Mouse (Mus musculus): ENCODE measurements at regions not wholly inside any gene's neighbourhood (a gene's known extent, or its start where the extent isn't known, plus 50 kb on each side); places are given as distances from the start of the nearest gene placed in this dataset.

DNA sequence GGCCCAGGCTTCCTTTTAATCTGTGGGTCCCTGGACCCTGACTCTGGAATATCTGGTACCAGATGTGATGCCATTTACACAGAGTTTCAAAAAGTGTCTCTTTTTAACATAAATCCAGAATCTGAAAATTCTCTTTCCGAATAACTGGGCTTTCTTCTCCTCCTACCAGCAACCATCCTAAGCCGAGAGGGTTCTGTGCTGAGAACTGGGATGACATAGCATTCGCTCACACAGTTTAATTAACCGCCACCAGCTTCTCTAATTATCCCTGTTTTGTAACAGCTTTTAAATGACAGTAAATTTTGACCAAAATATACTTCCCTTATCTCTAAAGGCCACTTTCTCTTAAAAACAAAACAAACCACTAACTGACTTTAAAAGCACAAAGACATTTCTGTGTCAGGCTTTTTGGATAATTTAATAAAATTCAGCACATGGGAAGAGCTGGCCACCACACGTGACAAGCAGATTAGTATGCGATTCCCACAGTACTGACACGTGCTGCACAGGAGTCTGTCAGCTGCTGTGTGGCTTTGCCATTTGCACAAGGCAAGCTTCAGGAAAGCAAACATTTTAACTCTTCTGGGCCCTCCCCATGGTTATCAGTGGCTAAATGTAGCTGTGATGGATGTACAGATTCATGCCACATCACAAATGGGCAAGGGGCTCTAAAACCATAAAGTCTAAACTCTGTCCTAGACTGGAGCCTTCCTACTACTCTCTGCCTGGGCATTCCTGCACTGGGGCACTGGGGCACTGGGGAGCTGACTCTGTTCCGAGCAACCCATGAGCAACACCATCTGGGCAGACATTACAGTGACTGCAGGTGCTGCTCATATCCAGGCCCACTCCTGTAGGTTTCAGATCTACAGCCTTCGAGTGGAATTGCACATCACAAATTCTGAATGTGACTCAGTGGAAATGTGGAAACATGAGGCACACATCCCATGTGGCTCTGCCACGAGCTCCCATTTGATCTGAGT, 263.1 kb upstream of the Zfp637 start:
- Histone ChIP-seq H3K4me1 (replicated peaks) (no peaks in the 10 kb centered on the region), H3K36me3 (no peaks in the 10 kb centered on the region), H3K4me3 (replicated peaks) (no peak overlapping the region), H3K27ac (no peak overlapping the region), H3K4me2 (no peak overlapping the region), H3K9me3 (replicated peaks) (no peaks in the 10 kb centered on the region), H3K27me3 (no peaks in the 10 kb centered on the region), H3K9ac (no peak overlapping the region)
- ATAC-seq (ENCODE audit: low read depth): no peak
- DNase-seq: no peak
- whole genome bisulfite sequencing (ENCODE audit: insufficient replicate concordance): 65% methylated on average over 10 of the region's 10 CpGs

GRCm38 (mm10) chr6:117580951-117581350, 260.0 kb upstream of the Zfp637 start:
- ATAC-seq (ENCODE audit: low read depth) (no peak), DNase-seq (no peak)
- H3K36me3 ChIP-seq: no peaks in the 10 kb centered on the region
- no peaks in the 10 kb centered on the region for H3K4me1 ChIP-seq (replicated peaks)
- WGBS (ENCODE audit: insufficient replicate concordance): 36% methylated on average over 2 of the region's 2 CpGs
- H3K9ac ChIP-seq: no peak overlapping the region
- H3K27ac ChIP-seq: no peak overlapping the region
- 0 out of 2 replicates have a peak, but pooled peaks cover 3% of the 10 kb centered on the region for H3K9me3 ChIP-seq (replicated peaks)
- H3K27me3 ChIP-seq: no peaks in the 10 kb centered on the region
- no peak overlapping the region for H3K4me2 ChIP-seq
- H3K4me3 ChIP-seq (replicated peaks): no peak overlapping the region

DNA sequence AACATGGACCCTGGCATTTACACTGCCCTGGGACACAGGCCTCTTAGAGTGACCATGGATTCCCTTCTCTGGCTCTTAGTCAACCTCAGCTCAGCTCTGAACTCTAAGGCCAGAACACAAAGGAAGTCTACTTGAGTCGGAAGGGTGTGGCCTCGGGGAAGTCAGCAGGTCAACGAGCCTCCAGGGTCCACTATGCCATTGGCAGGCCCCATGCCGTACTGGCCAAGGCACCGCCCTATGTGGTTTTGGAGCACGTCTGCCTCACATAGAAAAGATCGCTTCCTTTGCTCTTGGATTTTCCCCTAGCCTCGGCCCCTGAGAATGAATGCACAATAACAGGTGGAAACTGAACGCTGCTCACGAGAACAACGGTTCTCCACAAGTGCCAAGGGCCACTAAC, 257.9 kb upstream of the Zfp637 start:
- H3K36me3 ChIP-seq: no peaks in the 10 kb centered on the region
- no peak overlapping the region for H3K4me3 ChIP-seq (replicated peaks)
- DNase-seq (no peak), ATAC-seq (ENCODE audit: low read depth) (no peak)
- no peak overlapping the region for H3K9ac ChIP-seq
- no peaks in the 10 kb centered on the region for H3K4me1 ChIP-seq (replicated peaks)
- no peak overlapping the region for H3K4me2 ChIP-seq
- 72% methylated on average over 11 of the region's 11 CpGs for WGBS (ENCODE audit: insufficient replicate concordance)
- no peaks in the 10 kb centered on the region for H3K27me3 ChIP-seq
- H3K9me3 ChIP-seq (replicated peaks): 0 out of 2 replicates have a peak, but pooled peaks cover 3% of the 10 kb centered on the region
- H3K27ac ChIP-seq: no peak overlapping the region

GRCm38 (mm10) chr6:117584563-117584962, 256.4 kb upstream of the Zfp637 start:
- Histone ChIP-seq H3K4me1 (replicated peaks) (no peaks in the 10 kb centered on the region), H3K27ac (no peak overlapping the region), H3K4me3 (replicated peaks) (no peak overlapping the region), H3K4me2 (no peak overlapping the region), H3K27me3 (no peaks in the 10 kb centered on the region), H3K36me3 (no peaks in the 10 kb centered on the region), H3K9ac (no peak overlapping the region), H3K9me3 (replicated peaks) (0 out of 2 replicates have a peak, but pooled peaks cover 3% of the 10 kb centered on the region)
- DNase-seq (no peak), ATAC-seq (ENCODE audit: low read depth) (no peak)
- 73% methylated on average over 5 of the region's 5 CpGs for WGBS (ENCODE audit: insufficient replicate concordance)

- H3K36me3 ChIP-seq: no peaks in the 10 kb centered on the region
- DNase-seq (no peak), ATAC-seq (ENCODE audit: low read depth) (no peak)
- no peaks in the 10 kb centered on the region for H3K4me1 ChIP-seq (replicated peaks)
- H3K9ac ChIP-seq: no peak overlapping the region
- H3K4me2 ChIP-seq: no peak overlapping the region
- H3K9me3 ChIP-seq (replicated peaks): no peaks in the 10 kb centered on the region
- H3K27me3 ChIP-seq: no peaks in the 10 kb centered on the region
- H3K27ac ChIP-seq: no peak overlapping the region
- H3K4me3 ChIP-seq (replicated peaks): no peak overlapping the region
- WGBS (ENCODE audit: insufficient replicate concordance): 61% methylated on average over 8 of the region's 8 CpGs
These were observed 244.7 kb upstream of the Zfp637 start for GRCm38 (mm10) chr6:117596166-117596840.

GRCm38 (mm10) chr6:117604834-117605233, 236.1 kb upstream of the Zfp637 start:
- Histone ChIP-seq H3K9me3 (replicated peaks) (0 out of 2 replicates have a peak, but pooled peaks cover 6% of the 10 kb centered on the region), H3K27me3 (no peaks in the 10 kb centered on the region), H3K4me3 (replicated peaks) (no peak overlapping the region), H3K9ac (no peak overlapping the region), H3K36me3 (no peaks in the 10 kb centered on the region), H3K27ac (no peak overlapping the region), H3K4me1 (replicated peaks) (no peaks in the 10 kb centered on the region), H3K4me2 (no peak overlapping the region)
- WGBS (ENCODE audit: insufficient replicate concordance): 52% methylated on average over 2 of the region's 2 CpGs
- ATAC-seq (ENCODE audit: low read depth): no peak
- no peak for DNase-seq

DNA sequence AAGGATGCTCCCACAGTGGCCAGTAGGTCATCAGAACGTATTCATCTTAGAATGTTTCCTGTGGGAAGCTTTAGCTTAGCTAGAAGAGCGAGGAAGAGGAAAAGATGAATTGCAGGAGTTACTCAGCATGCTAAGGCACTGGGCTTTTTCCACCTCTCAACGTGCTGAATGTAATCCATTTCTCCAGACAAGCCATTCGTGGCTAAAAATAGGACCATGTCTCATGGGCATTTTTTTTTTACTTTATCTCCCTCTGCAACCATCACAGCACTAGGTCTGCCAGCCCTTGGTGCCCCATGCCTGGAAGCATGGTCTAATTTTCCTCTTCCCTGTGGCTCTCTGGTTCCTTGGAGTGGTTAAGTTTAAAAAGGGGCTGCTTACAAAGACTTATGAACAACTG, 235.3 kb upstream of the Zfp637 start:
- Histone ChIP-seq H3K36me3 (no peaks in the 10 kb centered on the region), H3K4me1 (replicated peaks) (0 out of 2 replicates have a peak, but pooled peaks cover 2% of the 10 kb centered on the region), H3K27me3 (no peaks in the 10 kb centered on the region), H3K4me2 (no peak overlapping the region), H3K9ac (no peak overlapping the region), H3K9me3 (replicated peaks) (0 out of 2 replicates have a peak, but pooled peaks cover 6% of the 10 kb centered on the region), H3K4me3 (replicated peaks) (no peak overlapping the region), H3K27ac (no peak overlapping the region)
- ATAC-seq (ENCODE audit: low read depth) (no peak), DNase-seq (no peak)
- 44% methylated on average over 4 of the region's 4 CpGs for WGBS (ENCODE audit: insufficient replicate concordance)

GRCm38 (mm10) chr6:117606211-117606610, 234.8 kb upstream of the Zfp637 start:
- Histone ChIP-seq H3K4me3 (replicated peaks) (no peak overlapping the region), H3K27me3 (no peaks in the 10 kb centered on the region), H3K9ac (no peak overlapping the region), H3K27ac (no peak overlapping the region), H3K9me3 (replicated peaks) (0 out of 2 replicates have a peak, but pooled peaks cover 6% of the 10 kb centered on the region), H3K36me3 (no peaks in the 10 kb centered on the region), H3K4me2 (no peak overlapping the region), H3K4me1 (replicated peaks) (peaks cover 4% of the 10 kb centered on the region; the same call in 1 of the 2 replicates)
- WGBS (ENCODE audit: insufficient replicate concordance): 61% methylated on average over 6 of the region's 6 CpGs
- no peak for DNase-seq
- no peak for ATAC-seq (ENCODE audit: low read depth)

DNA sequence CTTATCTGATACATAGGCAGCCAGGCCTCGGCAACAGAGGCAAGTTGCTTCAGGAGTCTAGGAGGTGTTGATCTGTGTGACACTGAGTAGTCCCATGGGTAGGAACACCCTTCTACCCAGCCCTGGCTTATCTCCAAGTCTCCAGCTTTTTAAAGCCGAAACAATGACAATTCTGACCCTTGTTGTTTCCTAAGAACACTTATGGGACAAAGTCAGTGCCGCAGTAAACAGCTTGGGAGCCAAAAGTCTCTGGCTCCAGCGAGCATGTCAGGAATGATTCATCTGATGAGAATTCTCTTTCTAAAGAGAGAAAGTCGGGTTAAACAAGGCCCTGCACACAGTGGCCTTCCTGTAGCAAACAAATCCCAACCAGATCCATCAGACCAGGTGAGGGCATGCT, 234.0 kb upstream of the Zfp637 start:
- Histone ChIP-seq H3K4me1 (replicated peaks) (peaks cover 7% of the 10 kb centered on the region; the same call in 1 of the 2 replicates), H3K9ac (no peak overlapping the region), H3K27ac (no peak overlapping the region), H3K36me3 (no peaks in the 10 kb centered on the region), H3K4me2 (no peak overlapping the region), H3K4me3 (replicated peaks) (no peak overlapping the region), H3K27me3 (no peaks in the 10 kb centered on the region), H3K9me3 (replicated peaks) (0 out of 2 replicates have a peak, but pooled peaks cover 6% of the 10 kb centered on the region)
- DNase-seq: no peak
- ATAC-seq (ENCODE audit: low read depth): no peak
- 45% methylated on average over 5 of the region's 5 CpGs for WGBS (ENCODE audit: insufficient replicate concordance)

GRCm38 (mm10) chr6:117609476-117610404, 231.2 kb upstream of the Zfp637 start:
- Histone ChIP-seq H3K4me1 (replicated peaks) (peaks cover 7% of the 10 kb centered on the region; the same call in 1 of the 2 replicates), H3K4me3 (replicated peaks) (no peak overlapping the region), H3K36me3 (no peaks in the 10 kb centered on the region), H3K4me2 (peak overlapping the region; percentile 30; the same call in 1 of the 2 replicates), H3K9ac (no peak overlapping the region), H3K27ac (no peak overlapping the region), H3K9me3 (replicated peaks) (0 out of 2 replicates have a peak, but pooled peaks cover 6% of the 10 kb centered on the region), H3K27me3 (no peaks in the 10 kb centered on the region)
- ATAC-seq (ENCODE audit: low read depth) (no peak), DNase-seq (no peak)
- WGBS (ENCODE audit: insufficient replicate concordance): 42% methylated on average over 11 of the region's 11 CpGs

Measured in liver, embryonic 13.5 days (tissue).